In genomic region chr1:134518677-134519076, GRCm38 (mm10) we compare ENCODE assay signal across 8 mouse cellular contexts. TPM values are rescaled to one million over a fixed set of nuclear protein-coding genes. Genes with fewer than 3 reads are reported as not detected.
A peak's percentile ranks its signal among the peaks of the same experiment; 100 is the strongest.
DNase-seq lines count a peak whose midpoint lies in the region.

No protein-coding gene starts in this region.

- DNase-seq in NIH3T3 (ENCODE audit: low read depth) = peak; percentile 96
- peak; percentile 72 for DNase-seq in cerebellum, adult 11-12 months
- peak; percentile 78 for DNase-seq in forelimb bud, embryonic 11.5 days (ENCODE audit: low read depth, low spot score)
- peak; percentile 83 for DNase-seq in heart, postnatal 36 days
- peak; percentile 87 for DNase-seq in layer of hippocampus, adult 9-10 months (ENCODE audit: low spot score)
- peak; percentile 96 for DNase-seq in lung, postnatal 10 days
- peak; percentile 76 for DNase-seq in right cerebral cortex, postnatal 14 days
- DNase-seq in urinary bladder, postnatal 14 days (ENCODE audit: low spot score) = peak; percentile 92

- intact Hi-C loops in heart, postnatal 36 days (cut with DNase I) = loop anchor here (2.0 to 5.0 kb wide), 2 partner anchors 42 to 74 kb away; partner anchors contain the start of gene Kdm5b

RNA-seq across cellular contexts. Expression of gene Rabif, which starts 24.2 kb away (rescaled TPM):
- 1 to 10 TPM; 8.9 to 9.8 TPM for total RNA-seq in heart, postnatal 36 days (2021)

RNA-seq across cellular contexts. Expression of gene Mgat4e, which starts 30.8 kb away (rescaled TPM):
- total RNA-seq in heart, postnatal 36 days (2021) = not detected

RNA-seq across cellular contexts. Expression of gene Kdm5b, which starts 41.3 kb away (rescaled TPM):
- total RNA-seq in heart, postnatal 36 days (2021) = 10 to 100 TPM; 17.2 to 17.7 TPM

Comparison
In these comparisons a context has a peak if more than half of its experiments do, and no peak if none do; other contexts are left out.
1. Peak in every context shown above with its lines: DNase-seq.